Mouse (Mus musculus) liver, adult 2 months (tissue): ENCODE data around the gene Etfa. TPM values are rescaled to one million over a fixed set of nuclear protein-coding genes. Genes with fewer than 3 reads are reported as not detected.

Experiments used
- DNase-seq: peaks from one replicate; pipeline ENCODE4 v3.0.0-alpha.2; 2011; ENCODE audit warnings: low read depth, low spot score; ENCODE audit errors: extremely low read depth
- H3K27ac ChIP-seq: fragments of 200-500 bp; replicated peaks from 2 replicates; pipeline ENCODE4 v1.5.1; 2012; ENCODE audit warnings: low read depth, mild to moderate bottlenecking, control low read depth, inconsistent platforms, low read length; ENCODE audit not compliant: insufficient read depth
- H3K27me3 ChIP-seq: fragments of 200-500 bp; 2 replicates; pipeline ENCODE4 v1.6.1; 2012; ENCODE audit warnings: mild to moderate bottlenecking, moderate library complexity, low read length, inconsistent platforms; ENCODE audit not compliant: control insufficient read depth, insufficient read depth
- H3K36me3 ChIP-seq: fragments of 200-500 bp; 2 replicates; pipeline ENCODE4 v1.6.1; 2012; ENCODE audit warnings: low read length, inconsistent platforms; ENCODE audit not compliant: control insufficient read depth, insufficient read depth
- H3K4me1 ChIP-seq: fragments of 200-500 bp; 2 replicates; pipeline ENCODE4 v1.6.1; 2011; ENCODE audit warnings: low read length; ENCODE audit not compliant: control insufficient read depth, insufficient read depth
- H3K4me3 ChIP-seq: fragments of 200-500 bp; 2 replicates; pipeline ENCODE4 v1.5.1; 2011; ENCODE audit warnings: low read depth, mild to moderate bottlenecking, control low read depth, low read length, moderate library complexity; ENCODE audit not compliant: insufficient read depth
- H3K79me2 ChIP-seq: fragments of 200-500 bp; 2 replicates; pipeline ENCODE4 v1.6.1; 2012; ENCODE audit warnings: inconsistent platforms, mild to moderate bottlenecking, low read length, moderate library complexity; ENCODE audit not compliant: control insufficient read depth, insufficient read depth
- H3K9ac ChIP-seq: fragments of 200-500 bp; 2 replicates; pipeline ENCODE4 v1.6.1; 2012; ENCODE audit warnings: low read depth, mild to moderate bottlenecking, control low read depth, inconsistent platforms, low read length
- CTCF ChIP-seq: fragments of 200-500 bp; IDR thresholded peaks from 2 replicates; pipeline ENCODE4 v1.5.1; 2011; ENCODE audit warnings: low read depth, low read length, control low read depth
- POLR2A ChIP-seq: fragments of 200-500 bp; IDR thresholded peaks from 2 replicates; pipeline ENCODE4 v1.6.1; 2011; ENCODE audit warnings: low read length, control low read depth; ENCODE audit not compliant: insufficient read depth; ENCODE audit errors: extremely low read depth
- WGBS: fragments of 180-500 bp; shearing (Covaris S2); methylation state at CpG from one replicate; pipeline ENCODE4 v1.1.7; 2018; 5-methylcytosine and 5-hydroxymethylcytosine counted together
- polyA plus RNA-seq: library from polyadenylated mRNA; depleted of rRNA; stranded (reverse); fragments of >200 nt; gene quantifications from 2 replicates; pipeline ENCODE4 v1.2.3, GENCODE M21; 2012
- total RNA-seq: library from RNA; depleted of rRNA; stranded (reverse); fragments of >200 nt; gene quantifications from 2 replicates; pipeline ENCODE4 v1.2.3, GENCODE M21; 2014

The Etfa gene
- total and polyA plus RNA-seq, 2 experiments: 187 to 256 TPM

GRCm38 (mm10) chr9:55447509-55447908 is 64.5 kb downstream of the Etfa start:
- 90% methylated on average over 4 of the region's 4 CpGs for WGBS
- H3K36me3 ChIP-seq: no peaks in the 10 kb centered on the region
- no peaks in the 10 kb centered on the region for H3K4me1 ChIP-seq
- no peaks in the 10 kb centered on the region for H3K27me3 ChIP-seq
- no peak overlapping the region for H3K4me3 ChIP-seq
- H3K79me2 ChIP-seq: no peaks in the 10 kb centered on the region
- H3K27ac ChIP-seq: no peak overlapping the region
- H3K9ac ChIP-seq: no peak overlapping the region
- DNase-seq: no peak
- TF ChIP-seq CTCF (no peak), POLR2A (no peak)

- Histone ChIP-seq H3K4me1 (no peaks in the 10 kb centered on the region), H3K27me3 (no peaks in the 10 kb centered on the region), H3K36me3 (no peaks in the 10 kb centered on the region), H3K4me3 (no peak overlapping the region), H3K27ac (no peak overlapping the region), H3K9ac (no peak overlapping the region), H3K79me2 (no peaks in the 10 kb centered on the region)
- no peak for DNase-seq
- WGBS: 88% methylated on average over 5 of the region's 5 CpGs
- no peak for TF ChIP-seq POLR2A
- no peak for TF ChIP-seq CTCF
These were observed 72.8 kb downstream of the Etfa start for GRCm38 (mm10) chr9:55439206-55439780.

- WGBS: 65% methylated on average over 3 of the region's 3 CpGs
- no peak for TF ChIP-seq POLR2A
- TF ChIP-seq CTCF: no peak
These were observed 73.6 kb downstream of the Etfa start for GRCm38 (mm10) chr9:55438433-55438832.

GRCm38 (mm10) chr9:55433875-55434274 is 78.2 kb downstream of the Etfa start:
- H3K27me3 ChIP-seq: no peaks in the 10 kb centered on the region
- no peaks in the 10 kb centered on the region for H3K79me2 ChIP-seq
- H3K27ac ChIP-seq: no peak overlapping the region
- H3K9ac ChIP-seq: no peak overlapping the region
- TF ChIP-seq CTCF: no peak
- TF ChIP-seq POLR2A: no peak
- peaks cover 3% of the 10 kb centered on the region; the same call in 1 of the 2 replicates for H3K4me1 ChIP-seq
- no peaks in the 10 kb centered on the region for H3K36me3 ChIP-seq
- 91% methylated on average over 5 of the region's 5 CpGs for WGBS
- DNase-seq: no peak
- no peak overlapping the region for H3K4me3 ChIP-seq

More at GRCm38 (mm10) chr9:55438433-55438832, 73.6 kb downstream of the Etfa start:
- no peak overlapping the region for H3K9ac ChIP-seq
- H3K79me2 ChIP-seq: no peaks in the 10 kb centered on the region
- H3K27me3 ChIP-seq: no peaks in the 10 kb centered on the region
- H3K36me3 ChIP-seq: no peaks in the 10 kb centered on the region
- DNase-seq: no peak
- no peak overlapping the region for H3K27ac ChIP-seq
- no peaks in the 10 kb centered on the region for H3K4me1 ChIP-seq
- no peak overlapping the region for H3K4me3 ChIP-seq

- H3K4me1 ChIP-seq: peaks cover 3% of the 10 kb centered on the region; the same call in 1 of the 2 replicates
- H3K79me2 ChIP-seq: no peaks in the 10 kb centered on the region
- H3K27ac ChIP-seq: no peak overlapping the region
- TF ChIP-seq POLR2A: no peak
- no peak for TF ChIP-seq CTCF
- H3K4me3 ChIP-seq: no peak overlapping the region
- no peaks in the 10 kb centered on the region for H3K36me3 ChIP-seq
- no peaks in the 10 kb centered on the region for H3K27me3 ChIP-seq
- no peak for DNase-seq
- H3K9ac ChIP-seq: no peak overlapping the region
- WGBS: 82% methylated on average over 14 of the region's 14 CpGs
These were observed 79.4 kb downstream of the Etfa start for GRCm38 (mm10) chr9:55432306-55433289.
